Mouse (Mus musculus) gastrocnemius, postnatal 10 days (tissue): Measurements from ENCODE around the gene Ccer1. TPM values are rescaled to one million over a fixed set of nuclear protein-coding genes. Genes with fewer than 3 reads are reported as not detected.
A peak's percentile ranks its signal among the peaks of the same experiment; 100 is the strongest.
"Not testable (repeated sequence)": the region's sequence is repeated elsewhere in the genome, so short reads cannot be mapped to it uniquely, and the experiment has no call there.

Experiments used
- DNase-seq: peaks from one replicate; pipeline ENCODE4 v3.0.0; 2021; ENCODE audit warnings: mixed read lengths
- long read RNA-seq, 2 experiments: library from polyadenylated mRNA; stranded (forward); transcript quantifications; one replicate each; pipeline ENCODE4 v2.0.0; 2021
- total RNA-seq, 2 experiments: library from RNA; stranded (reverse); gene quantifications; 2 replicates each; pipeline ENCODE4 v1.2.3; 2021

Ccer1 gene
- not detected for total RNA-seq
- long read RNA-seq, experiment 1, result 0 reads
- long read RNA-seq, experiment 2, result 0 reads

DNA sequence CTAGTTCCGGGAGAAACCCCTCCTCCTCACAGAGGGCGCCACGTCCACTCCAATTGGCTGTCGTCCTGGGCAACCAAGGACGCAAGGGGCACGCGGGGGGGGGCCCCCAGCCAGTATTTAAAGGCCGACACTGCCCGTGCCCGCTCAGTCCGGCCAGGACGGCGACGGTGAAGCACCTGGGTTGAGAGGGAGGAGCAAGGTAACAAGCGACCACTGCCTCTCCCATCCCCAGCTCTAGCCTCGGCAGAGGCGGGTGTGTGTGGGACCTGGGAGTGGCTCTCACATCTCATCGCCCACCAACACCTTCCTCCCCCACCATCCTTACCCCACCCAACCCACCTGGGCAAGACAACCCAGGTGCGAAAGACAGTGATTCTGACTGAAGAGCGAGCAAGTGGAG is at the start of gene Ccer1:
Ccer1 (plus strand) TSS at position 147 of the 400 bp plus-strand sequence.
- no peak for DNase-seq

DNA sequence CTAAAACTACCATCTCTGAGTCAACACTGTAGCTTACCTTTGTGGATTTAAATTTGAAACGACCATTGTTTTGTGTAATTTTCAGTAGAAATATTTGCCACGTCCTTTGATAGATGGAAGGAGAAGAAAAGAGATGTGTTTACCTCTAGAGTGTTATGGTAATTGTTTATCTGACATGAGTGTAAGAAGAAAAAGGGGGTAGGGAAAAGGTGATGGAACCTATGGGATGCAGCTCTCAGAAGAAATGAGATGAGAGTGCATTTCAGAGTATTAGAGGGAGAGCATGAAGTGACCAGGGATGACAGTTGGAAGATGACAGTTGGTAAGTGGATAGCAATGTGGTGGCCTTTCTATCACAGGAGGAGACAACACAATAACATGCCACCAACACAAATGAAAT is 49.1 kb upstream of the Ccer1 start, which contains the start of gene Epyc:
Epyc (plus strand) TSS at position 301 of the 400 bp plus-strand sequence.
- DNase-seq, result no peak

DNA sequence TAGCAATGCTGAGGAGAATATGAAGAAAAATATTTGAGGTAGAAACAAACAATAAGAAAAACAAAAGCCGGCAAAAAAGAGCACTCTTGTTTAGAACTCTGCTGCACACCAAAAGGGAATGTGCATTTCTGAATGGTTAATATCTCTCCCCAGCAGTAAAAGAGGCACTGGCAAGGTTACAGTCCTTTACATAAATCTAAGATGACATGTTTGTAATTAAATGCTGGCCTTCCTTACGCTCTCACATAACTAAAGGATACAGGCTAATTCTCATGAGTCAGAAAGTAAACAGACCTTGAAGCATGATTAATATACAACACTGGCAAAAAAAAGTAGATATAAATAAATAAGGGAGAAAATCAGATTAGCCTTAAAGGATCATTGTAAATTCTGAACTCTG is 42.5 kb upstream of the Ccer1 start:
- DNase-seq, result no peak

DNA sequence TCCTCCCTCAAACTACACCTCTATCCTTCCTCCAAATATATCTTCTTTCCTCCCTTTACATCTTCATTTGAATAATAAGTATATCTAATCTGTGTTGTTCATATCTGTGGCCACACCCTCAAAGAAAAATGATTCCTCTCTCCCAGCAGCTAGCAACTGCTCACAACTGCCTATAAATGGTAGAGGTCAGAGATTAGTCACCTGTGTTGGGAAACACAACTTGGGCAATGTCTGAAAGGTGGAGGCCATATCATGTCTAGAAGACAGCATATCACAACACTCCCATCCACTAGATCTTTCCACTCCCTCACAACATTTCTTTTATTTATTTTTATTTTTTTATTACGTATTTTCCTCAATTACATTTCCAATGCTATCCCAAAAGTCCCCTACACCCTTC is 33.4 kb upstream of the Ccer1 start:
- DNase-seq, result no peak

DNA sequence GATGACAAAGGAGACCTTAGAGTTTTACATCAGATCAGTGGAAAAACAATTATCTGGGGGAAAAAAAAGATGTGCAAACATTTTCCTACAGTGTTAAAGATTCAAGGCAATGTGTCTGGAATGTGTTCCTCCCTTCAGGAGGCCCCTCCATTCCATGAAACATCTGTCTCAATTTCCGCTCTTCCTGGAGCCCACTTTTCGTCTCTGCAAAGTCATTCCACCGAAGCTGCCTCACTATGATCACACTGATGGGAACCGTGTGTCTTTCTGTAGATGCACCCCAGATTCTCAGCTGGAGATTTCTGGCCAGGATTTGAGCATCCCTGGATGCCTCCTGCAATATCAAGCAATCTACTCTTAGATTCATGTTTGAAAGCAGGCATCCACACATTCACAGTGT is 24.2 kb upstream of the Ccer1 start:
- DNase-seq, result no peak

DNA sequence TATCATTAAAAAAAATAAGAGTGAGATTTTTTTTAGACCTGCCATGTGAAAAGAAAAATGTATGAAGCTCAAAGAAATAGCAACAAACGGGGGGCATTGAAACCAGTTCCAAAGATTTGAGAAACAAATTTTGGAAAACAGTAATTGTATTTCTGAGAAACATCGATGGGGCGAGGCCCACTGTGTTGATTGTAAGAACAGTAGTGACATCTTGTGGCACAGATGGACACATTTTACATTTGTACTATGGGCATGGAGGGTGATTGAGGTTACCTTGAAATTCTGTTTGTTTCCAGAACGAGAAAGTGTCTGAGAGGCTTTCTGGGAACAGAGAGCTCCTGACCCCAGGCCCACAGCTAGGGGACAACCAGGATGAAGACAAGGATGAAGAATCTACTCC is 22.7 kb upstream of the Ccer1 start:
- DNase-seq, result no peak

DNA sequence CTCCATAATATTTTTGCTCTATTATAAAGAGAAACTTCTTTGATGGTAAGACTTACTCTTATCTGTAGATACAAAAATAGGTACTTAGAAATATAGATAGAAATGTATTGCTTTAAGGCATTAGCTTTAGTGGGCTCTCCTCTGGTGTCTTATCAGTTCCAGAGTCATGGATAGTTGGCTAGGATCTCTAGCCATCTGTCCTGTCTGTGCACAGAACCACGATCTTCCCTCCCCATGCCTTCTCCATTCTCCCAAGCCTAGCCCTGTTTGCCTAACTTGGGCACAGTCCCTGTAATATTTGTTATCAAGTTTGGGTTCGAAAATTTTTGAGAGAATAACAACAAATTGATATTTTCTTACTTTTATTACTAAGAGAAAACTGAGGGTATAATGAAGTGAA is 19.6 kb upstream of the Ccer1 start:
- DNase-seq, result no peak

DNA sequence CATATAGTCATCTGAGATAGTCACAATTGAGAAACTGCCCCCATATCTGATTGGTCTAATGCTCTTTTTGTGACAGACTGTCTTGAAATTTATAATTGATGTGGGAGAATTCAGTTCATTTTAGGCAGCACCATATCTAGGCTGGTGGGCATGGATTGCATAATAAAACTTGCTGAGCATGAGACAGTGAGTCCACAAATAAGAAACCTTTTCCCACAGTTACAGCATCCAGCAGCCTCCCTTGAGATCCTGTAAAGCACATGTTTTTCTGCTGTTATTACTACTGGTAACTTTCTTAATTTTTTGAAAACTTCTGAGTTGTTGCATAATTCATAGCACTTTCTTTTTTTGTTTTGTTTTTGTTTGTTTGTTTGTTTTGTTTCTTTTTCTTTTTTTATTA is 9.9 kb upstream of the Ccer1 start:
- DNase-seq, result no peak

DNA sequence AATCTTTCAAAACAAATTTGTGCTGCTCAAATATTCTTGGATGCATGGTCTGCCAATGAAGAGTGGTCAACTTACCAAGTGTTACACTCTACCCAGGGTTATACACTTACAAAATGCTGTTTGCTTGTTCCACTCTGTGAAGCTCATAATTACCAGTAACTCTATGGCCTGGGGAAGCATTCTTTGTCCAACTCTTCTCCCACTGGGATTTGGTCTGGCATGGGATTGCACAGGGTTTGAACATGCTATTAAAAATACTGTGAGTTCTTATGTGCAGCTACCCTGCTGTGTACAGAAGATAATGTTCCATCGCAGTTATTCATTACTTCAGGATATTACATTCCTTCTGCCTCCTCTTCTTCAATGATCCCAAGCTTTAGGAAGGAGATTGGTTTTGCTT is 5.7 kb upstream of the Ccer1 start:
- DNase-seq, result no peak

DNA sequence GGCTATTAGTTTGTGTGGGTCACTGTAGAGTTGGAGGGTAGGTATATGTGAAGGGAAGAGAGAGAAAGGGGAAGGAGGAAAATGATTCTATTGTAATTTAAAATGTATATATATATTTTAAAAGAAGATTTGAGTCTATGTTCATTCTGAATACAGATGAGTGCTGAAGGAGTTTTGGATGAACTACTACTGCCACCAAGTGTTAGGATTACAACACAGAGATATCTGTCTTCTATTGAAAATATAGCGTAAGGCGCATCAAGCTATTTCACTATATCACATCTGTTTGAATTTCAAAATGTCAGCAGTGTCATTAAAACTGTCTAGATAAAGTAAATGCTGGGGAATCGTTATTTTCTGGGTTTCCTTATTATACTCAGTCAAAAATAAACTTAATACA is 3.4 kb upstream of the Ccer1 start:
- DNase-seq, result no peak

DNA sequence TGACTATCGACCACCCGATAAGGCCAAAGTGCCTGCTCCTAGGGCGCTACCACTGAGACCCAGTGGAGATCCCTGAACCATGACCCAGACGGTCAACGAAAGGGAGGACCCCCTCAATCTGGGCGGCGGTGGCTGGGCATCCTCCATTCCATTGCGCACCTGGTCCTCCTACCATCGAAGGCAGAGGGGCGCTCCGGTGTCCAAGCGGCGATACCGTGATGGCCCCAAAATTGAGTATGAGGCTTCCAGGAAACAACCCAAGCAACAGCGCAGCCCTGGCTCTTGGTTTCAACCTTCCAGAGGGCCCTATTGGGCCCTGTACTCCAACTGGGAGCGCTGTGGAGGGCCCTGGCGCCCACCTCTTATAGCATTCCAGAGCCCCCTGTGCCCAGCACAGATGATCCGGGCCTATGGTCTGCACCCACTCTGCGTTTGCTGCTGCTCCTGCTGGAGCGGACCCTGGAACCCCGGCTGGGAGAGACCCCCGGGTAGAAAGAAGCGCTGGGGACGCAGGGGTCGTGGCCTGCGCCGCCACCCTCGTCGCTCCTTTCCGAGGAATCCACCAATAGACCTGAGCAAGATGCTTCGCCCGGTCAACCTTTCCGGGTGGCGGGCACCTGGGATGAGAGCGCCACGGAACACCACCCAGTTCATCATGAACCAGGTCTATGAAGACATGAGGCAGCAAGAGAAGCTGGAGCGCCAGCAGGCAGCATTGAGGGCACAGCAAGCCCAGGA is 708 bp downstream of the Ccer1 start:
- DNase-seq, result no peak

DNA sequence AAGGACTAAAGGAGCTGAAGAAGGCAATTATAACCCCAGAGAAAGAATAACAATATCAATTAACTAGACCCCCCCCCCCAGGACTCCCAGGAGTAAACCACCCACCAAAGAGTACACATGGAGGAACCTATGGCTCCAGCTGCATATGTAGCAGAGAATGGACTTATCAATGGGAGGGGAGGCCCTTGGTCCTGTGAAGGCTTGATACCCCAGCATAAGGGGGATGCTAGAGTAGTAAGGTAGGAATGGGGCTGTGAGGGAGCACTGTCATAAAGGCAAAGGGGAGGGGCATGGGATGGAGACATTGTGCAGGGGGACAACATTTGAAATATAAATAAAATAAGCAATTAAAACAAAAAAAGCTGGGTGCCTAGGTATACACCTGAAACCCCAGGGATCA is 9.5 kb downstream of the Ccer1 start:
- no peak for DNase-seq

DNA sequence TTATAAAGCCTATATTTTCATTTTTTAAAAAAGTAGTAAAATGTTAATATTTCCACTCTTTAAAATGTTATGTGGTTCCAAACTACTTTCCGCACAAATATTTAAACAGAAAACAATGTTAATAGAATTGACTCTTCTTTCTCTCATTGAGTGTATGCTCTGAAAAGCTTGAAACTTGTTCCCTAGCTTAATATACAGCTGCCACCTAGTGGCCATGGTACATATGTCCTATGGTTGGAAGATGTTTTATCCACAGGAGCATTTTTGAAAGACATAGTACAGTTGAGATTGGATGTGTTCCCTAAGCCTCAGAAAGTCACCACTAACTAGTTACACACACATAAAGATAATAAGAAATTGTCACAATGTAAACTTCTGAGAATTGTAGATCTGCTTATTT is 11.7 kb downstream of the Ccer1 start:
- peak; percentile 35 for DNase-seq

DNA sequence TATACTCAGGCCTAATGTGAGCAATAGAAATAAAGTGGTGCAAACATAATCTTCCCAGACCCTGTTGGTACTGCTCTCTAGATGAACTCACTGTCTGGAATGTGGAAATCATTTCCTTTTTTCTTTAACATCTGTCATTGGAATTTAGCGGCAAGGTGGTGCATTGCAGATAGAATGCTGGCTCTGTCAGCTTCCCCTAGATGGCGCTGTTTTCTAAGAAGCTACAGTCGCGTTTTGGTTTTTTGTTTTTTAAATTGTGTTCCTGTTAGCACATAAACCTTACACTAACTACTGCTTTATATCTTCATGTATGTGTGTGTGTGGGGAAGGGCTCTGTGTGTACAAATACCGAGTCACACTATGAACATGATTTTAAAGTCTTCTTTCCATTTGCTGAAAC is 19.8 kb downstream of the Ccer1 start:
- DNase-seq, result peak; percentile 22

DNA sequence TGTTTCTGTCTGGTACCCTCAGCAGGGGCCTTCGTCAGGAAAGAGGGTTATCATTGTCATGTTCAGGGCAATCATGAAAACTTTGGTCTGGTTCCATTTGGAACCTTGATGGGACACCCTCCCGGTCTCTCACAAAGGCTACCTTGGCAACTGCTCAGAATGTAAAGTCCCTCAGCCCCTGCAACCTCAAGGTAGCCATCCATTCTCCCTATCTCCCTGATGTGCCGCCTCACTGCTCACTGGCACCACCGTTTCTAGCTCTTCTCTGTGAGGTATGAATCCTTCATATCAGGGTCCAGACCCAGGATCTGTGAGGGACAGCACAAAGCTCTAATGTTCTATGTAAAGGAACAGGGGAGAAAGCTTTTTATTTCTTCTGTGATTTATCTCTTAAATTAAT is 21.7 kb downstream of the Ccer1 start:
- DNase-seq, result no peak

DNA sequence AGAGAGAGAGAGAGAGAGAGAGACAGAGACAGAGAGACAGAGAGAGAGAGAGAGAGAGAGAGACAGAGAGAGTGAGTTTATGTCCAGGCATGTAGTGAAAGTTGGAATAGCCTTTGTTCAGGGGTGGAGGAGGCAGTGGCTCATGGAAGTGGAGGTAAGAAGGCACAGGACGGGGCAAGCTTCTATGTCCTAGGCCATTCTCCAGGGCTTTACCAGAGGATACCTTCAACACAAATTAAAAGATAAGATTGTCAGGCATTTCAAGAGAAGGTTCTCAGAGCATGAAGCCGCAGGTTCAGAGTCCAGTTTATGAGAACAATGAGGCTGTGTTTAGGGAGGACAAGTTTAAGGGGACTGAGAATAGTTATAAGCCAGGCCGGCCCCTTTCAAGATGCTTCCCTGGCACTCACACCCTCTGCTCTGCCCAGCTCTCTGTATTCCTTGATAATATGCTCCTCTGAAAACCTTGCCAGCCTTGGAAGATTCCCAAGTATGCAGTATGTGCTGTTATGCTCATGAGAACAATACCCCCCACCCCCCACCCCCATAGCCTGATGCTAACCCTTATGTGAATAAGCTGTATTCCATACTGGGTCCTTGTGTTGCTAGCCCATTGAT is 22.5 kb downstream of the Ccer1 start:
- no peak for DNase-seq

DNA sequence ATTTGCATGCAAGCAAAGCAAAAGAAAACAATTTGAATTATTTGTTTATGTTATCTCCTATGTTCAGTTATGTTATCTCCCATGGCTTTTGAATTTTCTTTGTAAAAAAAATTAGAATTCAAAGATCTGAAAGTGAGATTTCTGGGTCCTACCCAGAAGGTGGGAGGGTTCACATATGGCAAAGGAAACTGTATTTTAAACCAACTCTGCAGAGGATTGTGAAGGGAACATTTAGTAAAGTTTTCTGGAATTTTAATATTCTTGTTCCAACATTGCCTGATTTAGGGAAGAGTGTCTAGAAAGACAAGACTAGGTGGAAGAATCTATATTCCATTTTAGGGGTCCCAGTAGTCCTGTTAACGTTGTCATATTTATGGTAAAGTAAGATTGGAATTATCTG is 24.4 kb downstream of the Ccer1 start:
- no peak for DNase-seq

DNA sequence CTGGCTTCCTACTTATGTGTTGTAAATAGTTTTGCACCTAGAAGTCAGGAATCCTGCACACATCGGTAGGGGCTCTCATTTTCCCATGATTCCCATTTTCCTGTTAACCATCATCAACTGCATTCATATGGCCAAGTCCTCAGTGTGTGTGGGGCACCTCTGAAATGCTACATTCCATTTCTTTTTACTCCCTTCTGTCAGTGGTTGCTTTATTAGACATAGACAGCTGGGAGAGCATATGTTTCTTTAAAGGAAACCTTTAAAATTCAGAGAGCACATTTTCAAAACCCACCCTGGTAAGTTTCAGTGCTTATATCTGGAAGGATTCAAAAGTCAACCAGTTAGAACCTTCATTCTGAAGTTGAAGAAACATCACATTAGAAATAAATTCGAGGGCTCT is 25.2 kb downstream of the Ccer1 start:
- no peak for DNase-seq

DNA sequence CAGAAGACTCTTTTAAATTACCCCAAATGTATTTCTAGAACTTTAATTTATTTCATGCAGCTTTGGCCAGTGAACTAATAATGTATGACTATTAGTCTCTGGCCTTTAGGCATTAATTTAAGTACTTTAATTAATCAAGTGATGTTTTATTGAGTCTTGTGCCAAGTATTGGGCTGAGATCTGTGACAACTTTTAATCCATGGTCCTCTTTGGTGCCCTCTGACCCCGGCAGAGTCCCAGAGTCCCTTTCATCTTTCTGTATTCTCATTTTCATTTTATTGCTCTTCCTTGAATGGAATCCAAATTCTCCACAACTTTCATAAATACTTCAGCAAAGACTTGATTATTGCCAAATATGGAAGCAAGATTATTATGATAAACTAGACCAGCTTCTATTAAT is 27.8 kb downstream of the Ccer1 start:
- no peak for DNase-seq

DNA sequence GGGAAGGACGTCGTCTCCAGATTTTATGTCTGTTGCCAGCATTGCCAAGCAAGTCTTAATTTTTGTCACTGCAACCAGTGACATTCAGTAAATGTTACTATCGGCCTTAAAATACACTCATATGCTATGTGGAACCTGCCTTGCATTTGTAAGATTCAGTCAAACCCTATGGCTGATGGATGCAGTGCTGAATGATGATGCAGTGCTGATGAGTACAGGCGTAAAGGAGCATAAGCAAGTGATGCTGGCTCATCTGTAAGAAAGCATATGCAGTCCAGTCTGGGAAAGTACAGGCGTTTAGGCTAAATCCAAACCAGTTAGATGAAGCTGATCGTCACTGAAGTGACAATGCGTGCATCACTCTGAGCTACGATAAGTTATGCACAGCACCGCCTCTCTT is 29.9 kb downstream of the Ccer1 start:
- DNase-seq, result no peak

DNA sequence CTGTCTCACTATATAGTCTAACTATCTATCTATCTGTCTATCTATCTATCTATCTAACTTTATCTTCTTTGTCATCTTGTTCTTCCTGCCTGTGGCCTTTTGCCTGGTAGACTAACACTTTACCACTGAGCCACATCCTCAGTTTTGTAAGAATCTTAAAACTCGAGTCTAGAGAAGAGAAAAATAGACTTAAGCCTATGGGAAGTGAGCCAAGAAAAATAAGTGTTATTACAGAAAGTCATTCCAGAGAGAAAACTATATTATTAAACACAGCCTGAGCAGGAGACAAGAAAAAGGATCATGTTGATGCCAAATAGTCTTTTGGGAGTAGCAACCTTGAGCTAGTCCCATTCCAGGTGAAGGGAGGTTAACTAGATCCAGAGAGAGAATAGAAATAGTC is 33.1 kb downstream of the Ccer1 start:
- DNase-seq, result no peak

DNA sequence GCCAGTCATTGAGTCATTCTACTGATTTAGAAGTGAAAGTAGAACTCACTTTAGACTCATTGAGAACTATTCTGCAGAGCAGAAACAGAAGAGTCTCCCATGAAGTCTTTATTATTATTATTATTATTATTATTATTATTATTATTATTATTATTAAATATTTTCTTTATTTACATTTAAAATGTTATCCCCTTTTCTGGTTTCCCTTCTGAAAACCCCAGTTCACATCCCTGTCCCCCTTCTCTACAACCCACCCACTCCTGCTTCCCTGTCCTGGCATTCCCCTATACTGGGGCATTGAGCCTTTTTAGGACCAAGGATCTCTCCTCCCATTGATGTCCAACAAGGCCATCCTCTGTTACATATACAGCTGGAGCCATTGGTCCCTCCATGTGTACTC is 33.8 kb downstream of the Ccer1 start, which contains the start of gene C030005K15Rik:
C030005K15Rik (minus strand) TSS at position 101 of the 400 bp plus-strand sequence.
- not testable (repeated sequence) for DNase-seq
